Mouse (Mus musculus): ENCODE results near the gene Mrtfb.

DNA sequence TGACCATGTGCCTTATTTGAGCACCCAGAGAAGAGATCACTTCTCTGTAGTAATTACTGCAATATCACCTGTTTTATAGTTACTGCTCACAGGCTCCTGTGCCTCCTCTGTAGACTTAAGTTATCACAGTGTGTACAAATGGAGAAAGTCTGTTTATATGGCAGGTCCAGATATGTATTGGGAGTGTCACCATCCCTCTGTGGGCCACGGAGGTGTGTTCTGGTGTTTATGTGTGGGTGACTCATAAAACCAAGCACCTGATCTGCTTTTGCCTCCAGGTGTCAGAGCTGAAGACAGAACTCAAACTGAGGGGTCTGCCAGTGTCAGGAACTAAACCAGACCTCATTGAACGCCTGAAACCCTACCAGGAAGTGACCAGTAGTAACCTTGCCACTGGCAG, 144.1 kb downstream of the Mrtfb start:
- TF ChIP-seq CTCF (conservative IDR thresholded peaks at IDR 0.05; ENCODE audit: low read length) (no peak), POU5F1 (IDR thresholded peaks at IDR 0.05; ENCODE audit: borderline replicate concordance, low read length) (no peak), NANOG (IDR thresholded peaks at IDR 0.05; ENCODE audit: borderline replicate concordance, low read length) (no peak)
